10 mouse cellular contexts compared by ENCODE assay signal in genomic region chr14:45153258-45153657, GRCm38 (mm10).
DNase-seq lines count a peak whose midpoint lies in the region; ATAC-seq and TF ChIP-seq lines count a peak whose summit lies in the region.
"Had no signal": no experiment of that assay in that cellular context is flagged by ENCODE, and none has a peak within 500 bp of the region (broad histone marks: within the 10 kb centered on the region; RNA-seq: fewer than 3 reads in every experiment).

No protein-coding gene starts in this region.

- H3K27ac ChIP-seq in forebrain, postnatal 0 days (ENCODE audit: low read depth, low read length): no peak overlapping the region
- H3K27ac ChIP-seq in forebrain, embryonic 10.5 days: no peak overlapping the region
- H3K27ac ChIP-seq: limb, embryonic 15.5 days had no signal

- no peak for ATAC-seq in forebrain, postnatal 0 days

- H3K36me3 ChIP-seq in forebrain, postnatal 0 days (ENCODE audit: insufficient read depth): 0 out of 2 replicates have a peak, but pooled peaks cover 4% of the 10 kb centered on the region
- H3K36me3 ChIP-seq in forebrain, embryonic 10.5 days (replicated peaks): no peaks in the 10 kb centered on the region
- H3K36me3 ChIP-seq: limb, embryonic 15.5 days had no signal

- TF ChIP-seq CTCF in forebrain, postnatal 0 days (IDR thresholded peaks at IDR 0.05; ENCODE audit: low read depth): no peak

- H3K9ac ChIP-seq in forebrain, postnatal 0 days: no peak overlapping the region
- H3K9ac ChIP-seq: limb, embryonic 15.5 days had no signal

- peak; percentile 52 for DNase-seq in forebrain, postnatal 0 days
- DNase-seq in forebrain, embryonic 10.5 days (ENCODE audit: extremely low spot score, low spot score): no peak
- peak; percentile 19 for DNase-seq in lung, postnatal 36 days
- no peak for DNase-seq in lung, postnatal 10 days
- peak; percentile 19 for DNase-seq in brain, adult 2 months (ENCODE audit: low read depth, low spot score)
- DNase-seq in retina, postnatal 7 days (ENCODE audit: low read depth, low spot score): peak; percentile 6
- DNase-seq in kidney, adult 8-10 months: no peak
- no peak for DNase-seq in gastrocnemius, postnatal 4 days (ENCODE audit: low spot score in 2 of 2)
- DNase-seq: adrenal gland, postnatal 14 days had no signal

- WGBS in forebrain, postnatal 0 days: 87% methylated on average over 2 of the region's 2 CpGs
- WGBS in forebrain, embryonic 10.5 days: 83% methylated on average over 2 of the region's 2 CpGs

- no peak overlapping the region for H3K4me2 ChIP-seq in forebrain, postnatal 0 days (ENCODE audit: low read depth)
- H3K4me2 ChIP-seq: limb, embryonic 15.5 days had no signal

- no peaks in the 10 kb centered on the region for H3K9me3 ChIP-seq in forebrain, postnatal 0 days (ENCODE audit: low read length)
- H3K9me3 ChIP-seq in forebrain, embryonic 10.5 days: no peaks in the 10 kb centered on the region
- H3K9me3 ChIP-seq: limb, embryonic 15.5 days had no signal

- H3K4me3 ChIP-seq in forebrain, postnatal 0 days (ENCODE audit: low read depth, low read length): no peak overlapping the region
- no peak overlapping the region for H3K4me3 ChIP-seq in forebrain, embryonic 10.5 days
- H3K4me3 ChIP-seq: limb, embryonic 15.5 days had no signal

- no peaks in the 10 kb centered on the region for H3K27me3 ChIP-seq in forebrain, postnatal 0 days (ENCODE audit: insufficient read depth, low read length)
- H3K27me3 ChIP-seq in forebrain, embryonic 10.5 days (ENCODE audit: poor library complexity, severe bottlenecking): no peaks in the 10 kb centered on the region
- H3K27me3 ChIP-seq: limb, embryonic 15.5 days had no signal

- no peaks in the 10 kb centered on the region for H3K4me1 ChIP-seq in forebrain, postnatal 0 days (ENCODE audit: insufficient read depth)
- no peaks in the 10 kb centered on the region for H3K4me1 ChIP-seq in forebrain, embryonic 10.5 days
- H3K4me1 ChIP-seq: limb, embryonic 15.5 days had no signal

Comparison
In these comparisons a context has a peak if more than half of its experiments do, and no peak if none do; other contexts are left out.
1. DNase-seq: peak in forebrain, postnatal 0 days (single experiment), lung, postnatal 36 days (single experiment), brain, adult 2 months (single experiment) and retina, postnatal 7 days (single experiment); none in forebrain, embryonic 10.5 days (single experiment), lung, postnatal 10 days (single experiment), kidney, adult 8-10 months (0 of 2) and gastrocnemius, postnatal 4 days (0 of 2).